Mouse (Mus musculus) ES-E14 (cell line): ENCODE results near the gene Il11ra1. TPM values are rescaled to one million over a fixed set of nuclear protein-coding genes. Genes with fewer than 3 reads are reported as not detected.
"Not testable (repeated sequence)": the region's sequence is repeated elsewhere in the genome, so short reads cannot be mapped to it uniquely, and the experiment has no call there.

Experiments
- DNase-seq: peaks from one replicate; pipeline ENCODE4 v3.0.0-alpha.2; 2013; ENCODE audit warnings: low read depth, low spot score
- H3K27ac ChIP-seq: 2 replicates; pipeline ENCODE4 v1.5.1; 2012; ENCODE audit warnings: low read depth, mild to moderate bottlenecking, low read length, moderate library complexity, mixed read lengths; ENCODE audit not compliant: poor library complexity, insufficient read depth, severe bottlenecking
- H3K36me3 ChIP-seq: 2 replicates; pipeline ENCODE4 v1.6.1; 2012; ENCODE audit warnings: mild to moderate bottlenecking, low read length, moderate library complexity, mixed read lengths; ENCODE audit not compliant: control insufficient read depth, poor library complexity, insufficient read depth, severe bottlenecking
- H3K4me1 ChIP-seq, 2 experiments: fragments of 150-350 bp in 1 of 2; sonication (generic) in 1 of 2; 2 replicates each; pipeline ENCODE4 v1.6.1; 2012; ENCODE audit warnings: low read length in 2 of 2, mild to moderate bottlenecking in 1 of 2, mixed read lengths in 1 of 2; ENCODE audit not compliant: control insufficient read depth in 2 of 2, insufficient read depth in 2 of 2, poor library complexity in 1 of 2
- H3K4me3 ChIP-seq, 2 experiments: fragments of 150-350 bp in 1 of 2; sonication (generic) in 1 of 2; 2 replicates each; pipeline ENCODE4 v1.5.1; 2012; ENCODE audit warnings: low read length in 2 of 2, low read depth in 1 of 2, mild to moderate bottlenecking in 1 of 2, mixed read lengths in 1 of 2; ENCODE audit not compliant: insufficient read depth in 1 of 2, poor library complexity in 1 of 2, severe bottlenecking in 1 of 2
- H3K9ac ChIP-seq: 2 replicates; pipeline ENCODE4 v1.6.1; 2012; ENCODE audit warnings: low read depth, mild to moderate bottlenecking, low read length, mixed read lengths; ENCODE audit not compliant: poor library complexity, insufficient read depth, severe bottlenecking
- H3K9me3 ChIP-seq: fragments of 150-350 bp; sonication (generic); 2 replicates; pipeline ENCODE4 v1.6.1; 2012; ENCODE audit warnings: low read depth, mild to moderate bottlenecking, low read length; ENCODE audit not compliant: control insufficient read depth, insufficient read depth
- ZNF384 ChIP-seq: IDR thresholded peaks from 2 replicates; pipeline ENCODE4 v1.6.1; 2012; ENCODE audit warnings: low read depth, low read length, inconsistent platforms
- in situ Hi-C, 2 experiments: fragments of 600-800 bp; cut with MboI; formaldehyde crosslinking; loops; one replicate each; pipeline ENCODE4 v1.15.1; 2025; ENCODE audit warnings: low sequenced_read_pairs in 2 of 2, inconsistent platforms in 1 of 2; ENCODE audit not compliant: unreplicated experiment in 2 of 2
- total RNA-seq: library from RNA; depleted of rRNA; stranded (reverse); fragments of 300-350 nt; gene quantifications from 2 replicates; pipeline ENCODE4 v1.2.3, GENCODE M21; 2012

Gene Il11ra1
- total RNA-seq, 1 experiment: 13.5 TPM

- H3K9me3 ChIP-seq, H3K36me3 ChIP-seq, H3K4me1 ChIP-seq, in situ Hi-C loops, H3K27ac ChIP-seq: not testable (repeated sequence)
- DNase-seq: peak; percentile 80
- Histone ChIP-seq H3K4me3 (peak within 1 kb of the TSS; percentile 67 to 73), H3K9ac (peak within 1 kb of the TSS; percentile 62)
Measured at GRCm38 (mm10) chr4:41774002-41774401, 74.2 kb downstream of the Il11ra1 start, which contains the start of gene Ccl27a. Ccl27a (minus strand) TSS chr4:41774247.

- H3K27ac ChIP-seq, DNase-seq, H3K36me3 ChIP-seq, H3K9me3 ChIP-seq, H3K4me1 ChIP-seq, in situ Hi-C loops: not testable (repeated sequence)
- 0 out of 2 replicates have a peak, but pooled peaks have one; percentile 20 for TF ChIP-seq ZNF384
- peak overlapping the region; percentile 59 for H3K9ac ChIP-seq
- peak overlapping the region; percentile 46 to 64; a peak in 3 of 4 replicates for H3K4me3 ChIP-seq
Measured at GRCm38 (mm10) chr4:41774506-41774905, 74.7 kb downstream of the Il11ra1 start.

GRCm38 (mm10) chr4:41775840-41776239 lies 76.1 kb downstream of the Il11ra1 start:
- H3K9ac ChIP-seq, in situ Hi-C loops, DNase-seq, H3K4me1 ChIP-seq, H3K36me3 ChIP-seq, H3K4me3 ChIP-seq, H3K27ac ChIP-seq, H3K9me3 ChIP-seq: not testable (repeated sequence)

GRCm38 (mm10) chr4:41781271-41781670 lies 81.5 kb downstream of the Il11ra1 start:
- H3K9ac ChIP-seq, H3K4me1 ChIP-seq, H3K27ac ChIP-seq, in situ Hi-C loops, H3K9me3 ChIP-seq, H3K36me3 ChIP-seq, H3K4me3 ChIP-seq, DNase-seq: not testable (repeated sequence)

- H3K9me3 ChIP-seq, DNase-seq, H3K27ac ChIP-seq, in situ Hi-C loops, H3K36me3 ChIP-seq, H3K4me1 ChIP-seq, H3K9ac ChIP-seq, H3K4me3 ChIP-seq: not testable (repeated sequence)
Measured at GRCm38 (mm10) chr4:41781748-41782485, 82.1 kb downstream of the Il11ra1 start.

- H3K9ac ChIP-seq, in situ Hi-C loops, H3K27ac ChIP-seq, DNase-seq, H3K9me3 ChIP-seq, H3K4me1 ChIP-seq, H3K36me3 ChIP-seq, H3K4me3 ChIP-seq: not testable (repeated sequence)
Measured at GRCm38 (mm10) chr4:41782711-41783110, 82.9 kb downstream of the Il11ra1 start.

- H3K4me3 ChIP-seq, H3K27ac ChIP-seq, in situ Hi-C loops, H3K4me1 ChIP-seq, H3K36me3 ChIP-seq, H3K9ac ChIP-seq, H3K9me3 ChIP-seq, DNase-seq: not testable (repeated sequence)
Measured at GRCm38 (mm10) chr4:41783197-41783596, 83.4 kb downstream of the Il11ra1 start.
